Mouse (Mus musculus) gastrocnemius, postnatal 36 days (tissue): ENCODE data around the gene Olfr495. TPM values are rescaled to one million over a fixed set of nuclear protein-coding genes. Genes with fewer than 3 reads are reported as not detected.

Experiments used
- DNase-seq, 2 experiments: peaks; one replicate each; pipeline ENCODE4 v3.0.0; 2022
- intact Hi-C: fragments of 180-260 bp; cut with DNase I; formaldehyde crosslinking; loops from one replicate; pipeline ENCODE4 v1.15.1; 2025
- long read RNA-seq, 2 experiments: library from polyadenylated mRNA; stranded (forward); transcript quantifications; one replicate each; pipeline ENCODE4 v2.0.0; 2021
- total RNA-seq, 2 experiments: library from RNA; stranded (reverse); gene quantifications; 2 replicates each; pipeline ENCODE4 v1.2.3; 2021

The Olfr495 gene
- total RNA-seq: not detected
- long read RNA-seq, experiment 1: 0 reads
- long read RNA-seq, experiment 2: 0 reads

GRCm38 (mm10) chr7:108392867-108393266 is at the start of gene Olfr495:
Gene Olfr495, plus strand, starts transcription at chr7:108393167.
- intact Hi-C loops: no loop called here
- no peak for DNase-seq

DNA sequence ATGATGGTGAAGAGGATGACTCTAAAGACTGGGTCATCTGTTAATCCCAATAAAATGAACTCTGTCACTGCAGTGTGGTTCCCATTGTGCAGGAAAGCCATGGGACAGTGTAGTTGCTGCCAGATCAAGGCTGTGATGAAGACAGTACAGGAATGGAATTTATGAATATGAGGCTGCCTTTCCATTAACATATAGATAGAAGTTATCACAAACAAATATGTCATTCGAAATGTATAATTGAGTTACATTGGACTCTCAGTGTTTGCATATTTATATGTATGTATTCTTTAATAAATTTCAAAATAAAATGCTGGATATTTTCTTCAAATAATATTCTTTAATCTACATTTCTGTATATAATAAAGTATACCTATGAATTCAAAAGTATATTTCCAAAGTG is 46.1 kb upstream of the Olfr495 start, which contains the start of gene Olfr493:
Gene Olfr493 (minus strand): TSS at position 101 of the 400 bp plus-strand sequence.
- intact Hi-C loops: no loop called here
- no peak for DNase-seq

DNA sequence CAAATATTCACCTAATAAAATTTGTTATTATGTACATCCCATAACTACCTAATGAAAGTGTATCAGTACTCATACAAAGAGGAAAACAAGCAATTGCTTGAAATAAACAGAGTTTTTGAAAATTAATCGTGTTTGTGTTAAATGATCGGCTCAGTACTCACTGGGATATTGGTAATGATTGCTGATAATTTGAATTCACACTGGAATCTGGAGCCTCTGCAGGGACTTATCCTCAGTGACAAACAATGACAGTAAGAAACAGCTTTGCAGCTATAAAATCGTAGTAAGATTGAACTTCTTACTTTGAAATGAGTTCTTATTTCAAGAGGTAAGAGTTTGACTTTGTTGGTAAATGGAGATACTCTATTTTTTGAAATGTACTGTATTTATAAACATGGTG is 27.9 kb upstream of the Olfr495 start, which contains the start of gene Olfr494:
Gene Olfr494 (plus strand): TSS at position 301 of the 400 bp plus-strand sequence.
- intact Hi-C loops: no loop called here

GRCm38 (mm10) chr7:108420121-108420520 is 27.2 kb downstream of the Olfr495 start, which contains the start of gene Olfr497:
Gene Olfr497, plus strand, starts transcription at chr7:108420421.
- no peak for DNase-seq
- intact Hi-C loops: no loop called here

More for the DNA sequence above, 27.9 kb upstream of the Olfr495 start, which contains the start of gene Olfr494:
- no peak for DNase-seq

Other genes with a start within 250 kb of the Olfr495 start
- gene Olfr485, start 233.3 kb upstream of the Olfr495 start, total RNA-seq: not detected
- gene Olfr486, start 220.4 kb upstream of the Olfr495 start, total RNA-seq: not detected
- gene Olfr487, start 178.5 kb upstream of the Olfr495 start, total RNA-seq: not detected
- not detected for gene Olfr488, start 134.8 kb upstream of the Olfr495 start, total RNA-seq
- not detected for gene Olfr490, start 104.2 kb upstream of the Olfr495 start, total RNA-seq
- not detected for gene Olfr491, start 79.7 kb upstream of the Olfr495 start, total RNA-seq
- gene Olfr492, start 69.5 kb upstream of the Olfr495 start, total RNA-seq: not detected
- gene Olfr493, start 46.2 kb upstream of the Olfr495 start, total RNA-seq: not detected
- gene Olfr494, start 27.8 kb upstream of the Olfr495 start, total RNA-seq: not detected
- not detected for gene Olfr497, start 27.3 kb downstream of the Olfr495 start, total RNA-seq
- gene Olfr498, start 72.2 kb downstream of the Olfr495 start, total RNA-seq: not detected
- not detected for gene Olfr502, start 131.9 kb downstream of the Olfr495 start, total RNA-seq
- not detected for gene Olfr503, start 151.4 kb downstream of the Olfr495 start, total RNA-seq
- not detected for gene Olfr504, start 172.6 kb downstream of the Olfr495 start, total RNA-seq
- not detected for gene Olfr506, start 217.6 kb downstream of the Olfr495 start, total RNA-seq
- not detected for gene Olfr507, start 228.6 kb downstream of the Olfr495 start, total RNA-seq
- gene Olfr508, start 236.8 kb downstream of the Olfr495 start, total RNA-seq: not detected